Mouse (Mus musculus) common myeloid progenitor, adult 5-6 weeks (primary cell): ENCODE data around the gene Tmem201. TPM values are rescaled to one million over a fixed set of nuclear protein-coding genes. Genes with fewer than 3 reads are reported as not detected.

ENCODE experiments used
- ATAC-seq: replicated peaks from 2 replicates; pipeline ENCODE4 v1.8.0; 2016; ENCODE audit warnings: low read depth, mild to moderate bottlenecking, moderate TSS enrichment, inconsistent platforms; ENCODE audit not compliant: poor library complexity, severe bottlenecking
- total RNA-seq: library from RNA; stranded (forward); fragments of 200-1000, 187-1606 nt; gene quantifications from 2 replicates; pipeline ENCODE4 v1.2.3, GENCODE M21; 2017

Tmem201 gene
- total RNA-seq, 1 experiment from 2014 or later = 15.5 TPM

- no peak for ATAC-seq
Observed at GRCm38 (mm10) chr4:149691368-149691767, 46.5 kb downstream of the Tmem201 start.

GRCm38 (mm10) chr4:149690828-149691280, 47.0 kb downstream of the Tmem201 start:
- ATAC-seq = peak; percentile 69

- no peak for ATAC-seq
Observed at GRCm38 (mm10) chr4:149689822-149690700, 47.8 kb downstream of the Tmem201 start.

GRCm38 (mm10) chr4:149688861-149689260, 49.0 kb downstream of the Tmem201 start:
- no peak for ATAC-seq

GRCm38 (mm10) chr4:149684841-149685623, 52.8 kb downstream of the Tmem201 start:
- no peak for ATAC-seq

- ATAC-seq = no peak
Observed at GRCm38 (mm10) chr4:149683875-149684274, 54.0 kb downstream of the Tmem201 start.

- no peak for ATAC-seq
Observed at GRCm38 (mm10) chr4:149679056-149679770, 58.6 kb downstream of the Tmem201 start.

- no peak for ATAC-seq
Observed at GRCm38 (mm10) chr4:149678006-149678405, 59.8 kb downstream of the Tmem201 start.

GRCm38 (mm10) chr4:149675378-149676261, 62.2 kb downstream of the Tmem201 start:
- ATAC-seq = peak; percentile 99

GRCm38 (mm10) chr4:149674814-149675377, 62.9 kb downstream of the Tmem201 start:
- no peak for ATAC-seq

GRCm38 (mm10) chr4:149672747-149673146, 65.1 kb downstream of the Tmem201 start:
- ATAC-seq = no peak

- no peak for ATAC-seq
Observed at GRCm38 (mm10) chr4:149671175-149671574, 66.7 kb downstream of the Tmem201 start.

GRCm38 (mm10) chr4:149665692-149666090, 72.2 kb downstream of the Tmem201 start:
- ATAC-seq = no peak

Other genes starting within 250 kb of the Tmem201 start
- gene Ctnnbip1, start 219.8 kb downstream of the Tmem201 start, total RNA-seq = 4.7 and 6.6 TPM in 2 replicates
- gene Clstn1, start 151.6 kb downstream of the Tmem201 start, total RNA-seq = 11.7 and 13.4 TPM in 2 replicates
- gene Pik3cd, start 35.5 kb downstream of the Tmem201 start, total RNA-seq = 37.2 and 44.6 TPM in 2 replicates
- gene Slc25a33, start 36.2 kb upstream of the Tmem201 start, total RNA-seq = 5.0 and 6.7 TPM in 2 replicates
- not detected in 2 replicates for gene Spsb1, start 217.0 kb upstream of the Tmem201 start, total RNA-seq